19 mouse cellular contexts compared by ENCODE assay signal in genomic region chr15:93264221-93264620, GRCm38 (mm10).
"Had no signal": no experiment of that assay in that cellular context is flagged by ENCODE, and none has a peak within 500 bp of the region (broad histone marks: within the 10 kb centered on the region; RNA-seq: fewer than 3 reads in every experiment).

No protein-coding gene starts in this region.

- H3K4me3 ChIP-seq: layer of hippocampus, adult 2 months; liver, embryonic 13.5 days; megakaryocyte, embryonic 14.5 days; midbrain, embryonic 10.5 days; midbrain, embryonic 13.5 days; myocyte; neural tube, embryonic 13.5 days; stomach, embryonic 15.5 days had no signal

- H3K4me1 ChIP-seq: stomach, embryonic 15.5 days had no signal

- DNase-seq: kidney, postnatal 25 days; layer of hippocampus, adult 9-11 months; liver, embryonic 13.5 days; lung, adult 2 months; lung, postnatal 36 days; retina, postnatal 1 day; right cerebral cortex, postnatal 25 days; spleen, adult 18-20 months; thymus, postnatal 25 days had no signal

- H3K4me2 ChIP-seq: liver, embryonic 13.5 days; midbrain, embryonic 13.5 days; neural tube, embryonic 13.5 days; stomach, embryonic 15.5 days had no signal

- ATAC-seq: lung, postnatal 0 days; midbrain, embryonic 13.5 days; midbrain, embryonic 16.5 days had no signal

- H3K27me3 ChIP-seq: liver, embryonic 13.5 days; megakaryocyte, embryonic 14.5 days; midbrain, embryonic 13.5 days; neural tube, embryonic 13.5 days; stomach, embryonic 15.5 days had no signal

- H3K9ac ChIP-seq: liver, embryonic 13.5 days; midbrain, embryonic 13.5 days; neural tube, embryonic 13.5 days; stomach, embryonic 15.5 days had no signal

- H3K27ac ChIP-seq: kidney, postnatal 0 days; layer of hippocampus, adult 2 months; liver, embryonic 13.5 days; midbrain, embryonic 10.5 days; midbrain, embryonic 13.5 days; neural tube, embryonic 13.5 days; stomach, embryonic 15.5 days had no signal

- H3K9me3 ChIP-seq: liver, embryonic 13.5 days; megakaryocyte, embryonic 14.5 days; midbrain, embryonic 10.5 days; midbrain, embryonic 13.5 days; neural tube, embryonic 13.5 days; stomach, embryonic 15.5 days had no signal
